8 mouse cellular contexts compared by ENCODE assay signal in the genomic region with DNA sequence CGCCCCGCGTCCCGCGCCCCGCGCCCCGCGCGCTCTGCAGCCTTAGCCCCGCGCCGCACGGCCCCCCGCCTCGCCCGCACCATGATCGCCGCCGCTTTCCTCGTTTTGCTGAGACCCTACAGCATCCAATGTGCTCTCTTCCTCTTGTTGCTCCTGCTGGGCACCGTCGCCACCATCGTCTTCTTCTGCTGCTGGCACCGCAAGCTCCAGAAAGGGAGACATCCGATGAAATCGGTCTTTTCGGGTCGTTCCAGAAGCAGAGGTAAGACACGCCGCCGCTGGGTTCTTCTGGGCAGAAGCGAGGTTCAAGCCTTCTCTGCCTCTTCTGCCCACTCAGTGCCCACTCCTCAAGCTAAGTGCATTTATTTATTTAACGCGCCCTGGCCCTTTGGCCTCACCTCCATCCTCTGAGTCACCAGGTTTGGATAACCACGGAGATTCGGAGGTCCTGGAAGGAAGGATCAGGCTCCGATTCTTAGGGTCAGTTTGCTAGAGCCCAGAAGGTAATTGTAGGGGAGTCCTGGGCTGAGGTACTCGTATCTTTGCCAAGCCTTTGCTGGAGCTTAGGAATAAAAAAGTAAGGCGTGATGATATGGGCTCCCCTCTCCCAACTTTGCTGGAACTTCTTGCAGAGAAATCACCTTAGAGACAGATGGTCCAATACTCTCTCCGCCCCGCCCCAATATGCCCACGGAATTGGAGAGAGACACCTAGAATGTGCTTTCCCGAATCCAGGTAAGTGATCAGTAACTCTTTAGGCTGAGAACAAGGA. TPM values are rescaled to one million over a fixed set of nuclear protein-coding genes. Genes with fewer than 3 reads are reported as not detected.
A peak's percentile ranks its signal among the peaks of the same experiment; 100 is the strongest.
DNase-seq lines count a peak whose midpoint lies in the region; ATAC-seq and TF ChIP-seq lines count a peak whose summit lies in the region.

Gene Dst (plus strand): TSS at position 35 of the 772 bp plus-strand sequence.

- H3K4me3 ChIP-seq in layer of hippocampus, adult 2 months = peak within 1 kb of the TSS; percentile 79
- peak within 1 kb of the TSS; percentile 72 for H3K4me3 ChIP-seq in forebrain, embryonic 12.5 days (replicated peaks)
- peak within 1 kb of the TSS; percentile 70 for H3K4me3 ChIP-seq in hindbrain, embryonic 10.5 days
- H3K4me3 ChIP-seq in limb, embryonic 14.5 days (replicated peaks; ENCODE audit: low read length) = peak within 1 kb of the TSS; percentile 60
- H3K4me3 ChIP-seq in stomach, postnatal 0 days (ENCODE audit: low read depth, low read length) = peak within 1 kb of the TSS; percentile 57

- H3K9me3 ChIP-seq in forebrain, embryonic 12.5 days = no peaks in the 10 kb centered on the region
- no peaks in the 10 kb centered on the region for H3K9me3 ChIP-seq in hindbrain, embryonic 10.5 days
- H3K9me3 ChIP-seq in limb, embryonic 14.5 days (ENCODE audit: control insufficient read depth, low read length) = no peaks in the 10 kb centered on the region
- no peaks in the 10 kb centered on the region for H3K9me3 ChIP-seq in stomach, postnatal 0 days (ENCODE audit: control insufficient read depth, low read length)

- H3K9ac ChIP-seq in forebrain, embryonic 12.5 days = peak within 1 kb of the TSS; percentile 67
- peak within 1 kb of the TSS; percentile 65 for H3K9ac ChIP-seq in limb, embryonic 14.5 days (ENCODE audit: low read depth, low read length, severe bottlenecking)
- H3K9ac ChIP-seq in stomach, postnatal 0 days (ENCODE audit: low read length) = peak within 1 kb of the TSS; percentile 56

- no peak for TF ChIP-seq EP300 in stomach, postnatal 0 days (optimal IDR thresholded peaks at IDR 0.05)

- H3K27me3 ChIP-seq in forebrain, embryonic 12.5 days = peaks cover 43% of the 10 kb centered on the region
- H3K27me3 ChIP-seq in hindbrain, embryonic 10.5 days (ENCODE audit: insufficient read depth, poor library complexity, severe bottlenecking) = peaks cover 60% of the 10 kb centered on the region
- H3K27me3 ChIP-seq in limb, embryonic 14.5 days (ENCODE audit: control insufficient read depth, insufficient read depth, low read length) = peaks cover 32% of the 10 kb centered on the region
- peaks cover 3% of the 10 kb centered on the region; the same call in 1 of the 2 replicates for H3K27me3 ChIP-seq in stomach, postnatal 0 days (ENCODE audit: control insufficient read depth, insufficient read depth, low read length)

- ATAC-seq in forebrain, embryonic 12.5 days (ENCODE audit: low FRiP score) = no peak
- no peak for ATAC-seq in limb, embryonic 14.5 days (ENCODE audit: low FRiP score, low read depth)
- no peak; the same call in none of the 2 replicates for ATAC-seq in stomach, postnatal 0 days (ENCODE audit: low FRiP score, low TSS enrichment)
- ATAC-seq in granulocyte monocyte progenitor cell, adult 5-6 weeks (replicated peaks; ENCODE audit: poor library complexity, severe bottlenecking) = no peak

- no peak for DNase-seq in layer of hippocampus, adult 2 months (ENCODE audit: low spot score in 2 of 2)
- no peak for DNase-seq in layer of hippocampus, adult 11-12 months (ENCODE audit: low spot score)
- DNase-seq in ZHBTc4 (ENCODE audit: low read depth, low spot score) = peak; percentile 43
- DNase-seq in hindbrain, embryonic 10.5 days (ENCODE audit: low spot score) = peak; percentile 50
- DNase-seq in limb, embryonic 14.5 days (ENCODE audit: low spot score) = no peak
- no peak for DNase-seq in stomach, postnatal 0 days (ENCODE audit: low spot score)

- peak within 1 kb of the TSS; percentile 88 for H3K4me2 ChIP-seq in forebrain, embryonic 12.5 days
- peak within 1 kb of the TSS; percentile 90 for H3K4me2 ChIP-seq in limb, embryonic 14.5 days (replicated peaks; ENCODE audit: low read depth, low read length, severe bottlenecking)
- H3K4me2 ChIP-seq in stomach, postnatal 0 days (replicated peaks; ENCODE audit: low read depth) = peak within 1 kb of the TSS; percentile 82

- WGBS in forebrain, embryonic 12.5 days = 5% methylated on average over 28 of the region's 44 CpGs
- WGBS in hindbrain, embryonic 10.5 days = 3% methylated on average over 44 of the region's 44 CpGs
- 5% methylated on average over 40 of the region's 44 CpGs for WGBS in limb, embryonic 14.5 days
- 5% methylated on average over 28 of the region's 44 CpGs for WGBS in stomach, postnatal 0 days

- TF ChIP-seq CTCF in layer of hippocampus, adult 2 months (conservative IDR thresholded peaks at IDR 0.05) = no peak
- TF ChIP-seq CTCF in stomach, postnatal 0 days (IDR thresholded peaks at IDR 0.05; ENCODE audit: low read depth) = no peak

- peak within 1 kb of the TSS; percentile 90 for H3K27ac ChIP-seq in layer of hippocampus, adult 2 months
- peak within 1 kb of the TSS; percentile 53; the same call in 1 of the 2 replicates for H3K27ac ChIP-seq in forebrain, embryonic 12.5 days
- H3K27ac ChIP-seq in hindbrain, embryonic 10.5 days = peak within 1 kb of the TSS; percentile 86
- no peak within 1 kb of the TSS for H3K27ac ChIP-seq in limb, embryonic 14.5 days (replicated peaks; ENCODE audit: low read depth, low read length)
- H3K27ac ChIP-seq in stomach, postnatal 0 days (replicated peaks) = no peak within 1 kb of the TSS

- no peaks in the 10 kb centered on the region for H3K36me3 ChIP-seq in forebrain, embryonic 12.5 days (replicated peaks)
- H3K36me3 ChIP-seq in hindbrain, embryonic 10.5 days = no peaks in the 10 kb centered on the region
- H3K36me3 ChIP-seq in limb, embryonic 14.5 days (ENCODE audit: control insufficient read depth, insufficient read depth, low read length) = no peaks in the 10 kb centered on the region
- H3K36me3 ChIP-seq in stomach, postnatal 0 days (ENCODE audit: control insufficient read depth, insufficient read depth, low read length) = no peaks in the 10 kb centered on the region

- TF ChIP-seq POLR2A in limb, embryonic 14.5 days (IDR thresholded peaks at IDR 0.05; ENCODE audit: borderline replicate concordance, extremely low read depth, insufficient read depth, insufficient read length) = no peak

- H3K4me1 ChIP-seq in forebrain, embryonic 12.5 days = peaks cover 14% of the 10 kb centered on the region
- H3K4me1 ChIP-seq in hindbrain, embryonic 10.5 days (replicated peaks) = peaks cover 24% of the 10 kb centered on the region
- H3K4me1 ChIP-seq in limb, embryonic 14.5 days (ENCODE audit: control insufficient read depth, insufficient read depth, low read length) = peaks cover 6% of the 10 kb centered on the region
- no peaks in the 10 kb centered on the region; the same call in 1 of the 2 replicates for H3K4me1 ChIP-seq in stomach, postnatal 0 days (replicated peaks; ENCODE audit: control insufficient read depth, insufficient read depth)

RNA-seq across cellular contexts. Expression of gene Dst, which starts in this region (rescaled TPM):
- total RNA-seq in layer of hippocampus, adult 2 months (2021) = 100 to 1,000 TPM; 206 to 207 TPM
- polyA plus RNA-seq in forebrain, embryonic 12.5 days (2016; fragmentation: Nextera tagmentation; extraction: Ambion mirVana) = 26.8 and 30.8 TPM in 2 replicates
- polyA plus RNA-seq in hindbrain, embryonic 10.5 days (2016; fragmentation: Nextera tagmentation; extraction: Ambion mirVana) = 24.9 and 25.9 TPM in 2 replicates
- 34.6 and 42.5 TPM in 2 replicates for polyA plus RNA-seq in limb, embryonic 14.5 days (2012; rRNA removed)
- 34.9 and 39.4 TPM in 2 replicates for polyA plus RNA-seq in limb, embryonic 14.5 days (2014; fragmentation: Nextera tagmentation; extraction: Ambion mirVana)
- polyA plus RNA-seq in stomach, postnatal 0 days (2015; fragmentation: Nextera tagmentation; extraction: Ambion mirVana) = 16.4 and 17.1 TPM in 2 replicates
- total RNA-seq in granulocyte monocyte progenitor cell, adult 5-6 weeks (2014; fragmentation: Nextera tagmentation) = 0.49 and 0.81 TPM in 2 replicates
- 0.31 and 0.78 TPM in 2 replicates for total RNA-seq in granulocyte monocyte progenitor cell, adult 5-6 weeks (2017)

Comparison
In these comparisons a context has a peak if more than half of its experiments do, and no peak if none do; other contexts are left out.
1. RNA of gene Dst (total RNA-seq): 206 to 207 TPM in layer of hippocampus, adult 2 months; 0.31 to 0.81 TPM in granulocyte monocyte progenitor cell, adult 5-6 weeks; every median in the first group is over 100 times any median in the second.
2. DNase-seq: peak in ZHBTc4 (single experiment) and hindbrain, embryonic 10.5 days (single experiment); none in layer of hippocampus, adult 2 months (0 of 2), layer of hippocampus, adult 11-12 months (single experiment), limb, embryonic 14.5 days (single experiment) and stomach, postnatal 0 days (single experiment).
3. H3K27ac ChIP-seq: peak in layer of hippocampus, adult 2 months (single experiment), forebrain, embryonic 12.5 days (single experiment) and hindbrain, embryonic 10.5 days (single experiment); none in limb, embryonic 14.5 days (single experiment) and stomach, postnatal 0 days (single experiment).
4. Peak in every context shown above with its lines, with median percentiles within 50 percentile points of each other: H3K4me3 ChIP-seq, H3K4me2 ChIP-seq and H3K9ac ChIP-seq.